Mouse (Mus musculus) megakaryocyte-erythroid progenitor cell, adult 5-6 weeks (primary cell): ENCODE data around the gene Dgkz. TPM values are rescaled to one million over a fixed set of nuclear protein-coding genes. Genes with fewer than 3 reads are reported as not detected.

Source experiments
- ATAC-seq: replicated peaks from 2 replicates; pipeline ENCODE4 v1.8.0; 2016; ENCODE audit warnings: mild to moderate bottlenecking, inconsistent platforms; ENCODE audit not compliant: severe bottlenecking, poor library complexity, low FRiP score, low TSS enrichment
- total RNA-seq, 2 experiments: library from RNA; stranded (forward) in 1 of 2; stranded (reverse) in 1 of 2; fragments of 200-1000, 215-1000 nt in 1 of 2; fragments of >200 nt in 1 of 2; fragmentation: Nextera tagmentation in 1 of 2; gene quantifications; 2 replicates each; pipeline ENCODE4 v1.2.3; 2014 to 2017

Gene Dgkz
- total RNA-seq, 2 experiments from 2014 or later, result 60.2 to 204 TPM

GRCm38 (mm10) chr2:91945483-91945882, 30.2 kb downstream of the Dgkz start, which contains the start of gene Gm9821:
Gene Gm9821, plus strand, starts transcription at chr2:91945703.
- ATAC-seq, result no peak

DNA sequence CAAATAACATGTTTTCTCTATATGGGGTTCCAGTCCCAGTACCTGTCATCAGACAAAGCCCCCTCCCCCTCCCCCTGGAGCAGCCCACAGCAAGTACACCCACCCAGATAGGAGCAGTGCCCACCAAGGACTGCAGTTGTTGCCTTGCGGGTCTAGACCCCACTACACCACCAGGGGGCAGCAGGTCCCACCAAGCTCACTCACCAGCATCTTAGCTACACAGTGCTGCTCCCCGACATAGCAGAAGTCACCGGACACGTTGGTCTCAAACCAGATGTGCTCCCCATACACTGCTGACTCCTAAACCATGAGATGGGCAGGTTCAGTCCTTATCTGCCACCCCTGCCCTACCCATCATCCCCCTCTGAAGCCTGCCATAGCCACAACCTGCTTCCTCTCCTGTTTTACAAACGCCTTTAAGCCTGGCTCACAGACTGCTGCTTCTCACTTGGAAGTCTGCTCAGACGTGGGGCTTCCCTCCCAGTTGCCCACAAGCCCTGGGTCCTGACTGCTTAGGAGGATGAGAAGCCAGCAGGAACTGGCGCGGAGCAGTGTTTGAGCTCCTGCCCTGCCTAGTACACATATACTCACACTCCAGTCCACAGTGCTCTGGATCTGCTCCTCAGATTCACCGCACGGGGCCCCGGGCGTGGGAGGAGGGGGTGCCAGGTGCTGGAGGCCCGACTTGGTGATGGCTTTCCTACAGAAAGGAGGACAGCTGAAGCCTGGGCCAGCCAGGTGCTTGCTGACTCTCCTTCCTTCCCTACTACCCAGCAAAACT, 31.3 kb downstream of the Dgkz start:
- ATAC-seq, result peak; percentile 40

- no peak for ATAC-seq
Observed at GRCm38 (mm10) chr2:91942356-91942755, 33.3 kb downstream of the Dgkz start.

GRCm38 (mm10) chr2:91939303-91939935, 36.2 kb downstream of the Dgkz start:
- ATAC-seq, result no peak

- ATAC-seq, result no peak
Observed at GRCm38 (mm10) chr2:91936154-91936553, 39.5 kb downstream of the Dgkz start.

- ATAC-seq, result no peak
Observed at GRCm38 (mm10) chr2:91934826-91935525, 40.7 kb downstream of the Dgkz start.

GRCm38 (mm10) chr2:91934016-91934415, 41.6 kb downstream of the Dgkz start:
- no peak for ATAC-seq

DNA sequence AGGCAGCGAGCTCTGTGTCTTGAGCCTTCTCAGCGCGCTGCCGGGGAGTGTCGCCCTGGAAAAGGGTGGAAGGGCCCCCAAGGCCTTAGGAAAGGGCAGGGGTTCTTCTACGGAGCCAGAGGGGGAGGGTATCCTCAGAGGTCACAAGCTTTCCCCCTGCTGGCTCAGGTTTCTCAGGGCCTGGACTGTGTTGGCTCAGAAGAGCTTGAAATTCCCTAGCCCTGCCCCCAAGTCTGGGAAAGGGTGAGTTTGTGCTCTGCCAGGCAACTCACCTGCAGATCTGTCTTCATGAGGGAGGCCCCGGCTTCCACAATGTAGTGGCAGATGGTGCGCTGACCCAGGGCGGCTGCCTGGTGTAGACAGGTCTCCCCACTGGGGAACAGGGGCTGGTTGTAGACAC, 42.2 kb downstream of the Dgkz start:
- no peak for ATAC-seq

DNA sequence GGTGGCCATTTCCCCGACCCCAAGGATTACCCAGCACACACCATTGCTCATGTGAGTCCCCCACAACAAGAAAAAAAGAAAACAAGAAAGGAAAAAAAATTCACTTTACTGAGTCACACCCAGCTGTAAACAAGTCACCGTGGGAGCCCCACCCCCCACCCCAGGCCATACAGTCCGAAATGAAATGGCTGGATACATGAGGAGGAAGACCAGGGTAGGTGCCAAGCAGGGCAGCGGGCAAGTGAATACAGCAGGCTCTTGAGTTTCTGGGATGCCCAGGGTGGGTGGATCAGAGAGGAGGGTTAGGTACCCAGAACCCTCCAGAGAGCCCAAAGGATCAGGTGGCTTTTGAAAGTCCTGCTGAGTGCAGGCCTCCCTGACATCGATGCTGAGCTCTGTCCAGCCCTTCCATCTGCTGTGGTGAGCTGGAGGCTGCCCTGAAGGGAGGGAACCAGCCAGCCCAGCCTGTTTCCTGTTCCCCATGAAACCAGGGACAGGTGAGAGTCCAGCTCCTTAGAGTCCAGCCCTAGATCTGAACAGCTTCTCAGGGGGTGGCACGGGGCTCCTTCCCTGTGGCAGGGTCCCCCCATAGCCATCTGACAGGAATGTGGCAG, 42.8 kb downstream of the Dgkz start:
- ATAC-seq, result no peak

- no peak for ATAC-seq
Observed at GRCm38 (mm10) chr2:91932160-91932711, 43.4 kb downstream of the Dgkz start, which contains the start of gene Mdk. Gene Mdk, minus strand, starts transcription at chr2:91932297.

DNA sequence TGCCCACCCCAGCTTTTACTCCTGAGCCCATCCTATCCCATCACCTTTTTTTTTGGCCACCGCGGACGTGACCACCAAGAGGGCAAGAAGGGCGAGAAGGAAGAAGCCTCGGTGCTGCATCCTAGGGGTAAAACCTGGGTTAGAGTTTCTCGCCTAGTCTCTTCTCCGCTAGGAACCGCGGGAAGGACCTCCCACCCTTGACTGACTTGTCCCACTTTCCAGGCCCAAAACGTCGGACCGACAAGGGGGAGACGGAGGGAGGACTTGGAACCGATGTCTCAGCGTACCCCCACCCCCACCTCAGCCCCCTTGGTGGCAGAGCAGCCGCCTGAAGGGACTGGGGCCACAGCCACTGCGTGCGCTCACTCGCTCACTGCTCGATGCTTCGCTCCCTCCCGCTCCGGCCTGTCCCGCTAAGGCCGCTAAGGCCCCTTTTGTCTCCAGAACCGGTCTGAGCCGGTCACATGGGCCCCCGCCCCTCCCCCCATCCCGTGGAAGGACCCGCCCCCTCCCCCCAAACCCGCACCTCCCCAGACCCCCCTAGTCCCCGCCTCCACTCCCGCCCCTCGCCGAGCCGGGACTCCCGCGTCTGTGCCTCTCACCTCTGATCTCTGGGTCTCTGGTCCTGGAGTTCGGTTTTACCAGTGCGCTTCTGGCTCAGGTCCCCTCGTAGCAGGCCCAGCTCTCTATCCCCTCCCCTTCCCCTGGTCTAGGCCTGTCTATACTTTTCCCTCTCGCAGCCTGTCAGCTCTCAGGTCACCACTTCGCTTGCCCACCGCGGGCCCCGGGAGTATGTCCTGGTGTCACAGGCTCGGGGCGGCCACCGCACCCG, 44.1 kb downstream of the Dgkz start:
- ATAC-seq, result no peak

GRCm38 (mm10) chr2:91930761-91931291, 44.8 kb downstream of the Dgkz start:
- no peak for ATAC-seq

GRCm38 (mm10) chr2:91929936-91930335, 45.7 kb downstream of the Dgkz start:
- no peak for ATAC-seq

DNA sequence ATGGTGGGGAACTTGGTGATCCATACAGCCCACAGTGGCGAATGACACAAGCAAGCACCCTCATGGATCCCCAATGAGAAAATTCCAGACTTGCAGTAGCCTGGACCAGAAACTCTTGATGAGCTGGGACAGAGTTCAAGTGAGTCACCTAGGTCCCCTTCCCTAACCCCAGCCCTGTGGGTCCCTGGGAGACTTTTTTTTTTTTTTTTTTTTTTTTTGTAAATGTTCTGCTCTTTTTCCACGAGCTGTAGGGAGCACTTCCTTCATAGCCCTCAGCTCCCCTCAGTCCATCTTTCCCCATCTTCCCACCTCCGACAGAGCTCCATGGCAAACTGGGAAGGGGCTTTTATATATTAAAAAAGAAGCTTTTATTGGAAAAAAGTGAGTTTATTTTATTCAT, 46.2 kb downstream of the Dgkz start:
- no peak for ATAC-seq

DNA sequence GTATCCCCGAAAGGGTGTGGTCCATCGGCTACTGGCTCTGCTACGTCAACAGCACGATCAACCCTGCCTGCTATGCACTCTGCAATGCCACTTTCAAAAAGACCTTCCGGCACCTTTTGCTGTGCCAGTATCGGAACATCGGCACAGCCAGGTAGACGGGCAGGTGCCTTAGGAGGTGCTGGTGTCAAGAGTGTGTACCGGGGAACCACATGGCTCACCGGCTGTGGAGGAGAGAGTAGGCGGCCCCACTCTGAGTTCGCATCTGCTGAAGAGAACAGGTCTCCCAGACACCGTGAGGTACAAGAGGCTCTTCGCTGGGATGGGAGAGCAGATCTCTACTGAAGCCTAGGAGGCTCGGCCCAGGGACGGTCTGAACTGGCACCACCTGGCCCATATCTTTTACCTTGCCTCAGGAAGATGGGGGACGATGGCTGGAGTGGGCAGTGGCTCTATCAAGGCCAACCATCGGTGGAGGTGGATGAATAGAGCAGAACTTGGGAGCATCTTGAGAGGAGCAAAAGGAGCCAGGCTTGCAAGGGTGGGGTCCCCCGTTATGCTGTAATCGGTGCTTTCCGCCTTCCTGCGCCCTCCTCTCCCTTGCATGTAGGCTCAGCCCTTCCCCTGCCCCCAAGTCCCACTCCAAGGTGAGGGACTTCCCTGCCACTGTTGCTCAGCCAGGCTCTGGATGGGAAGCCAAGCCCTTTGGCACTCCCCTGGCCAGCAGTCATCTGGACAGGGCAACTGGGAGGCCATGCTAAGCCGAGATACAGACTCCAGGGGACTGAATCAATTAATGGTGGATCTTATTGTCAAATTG, 46.9 kb downstream of the Dgkz start:
- ATAC-seq, result no peak

DNA sequence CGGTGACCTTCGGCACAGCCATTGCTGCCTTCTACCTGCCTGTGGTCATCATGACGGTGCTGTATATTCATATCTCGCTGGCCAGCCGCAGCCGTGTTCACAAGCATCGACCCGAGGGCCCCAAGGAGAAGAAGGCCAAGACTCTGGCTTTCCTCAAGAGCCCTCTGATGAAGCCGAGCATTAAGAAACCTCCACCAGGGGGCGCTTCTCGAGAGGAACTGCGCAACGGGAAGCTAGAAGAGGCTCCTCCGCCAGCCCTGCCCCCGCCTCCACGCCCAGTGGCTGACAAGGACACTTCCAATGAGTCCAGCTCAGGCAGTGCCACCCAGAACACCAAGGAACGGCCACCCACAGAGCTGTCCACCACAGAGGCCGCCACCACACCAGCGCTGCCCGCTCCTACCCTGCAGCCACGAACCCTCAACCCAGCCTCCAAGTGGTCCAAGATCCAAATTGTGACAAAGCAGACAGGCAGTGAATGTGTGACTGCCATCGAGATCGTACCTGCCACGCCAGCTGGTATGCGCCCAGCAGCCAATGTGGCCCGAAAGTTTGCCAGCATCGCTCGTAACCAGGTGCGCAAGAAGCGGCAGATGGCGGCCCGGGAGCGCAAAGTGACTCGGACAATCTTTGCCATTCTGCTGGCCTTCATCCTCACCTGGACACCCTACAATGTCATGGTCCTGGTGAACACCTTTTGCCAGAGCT, 47.7 kb downstream of the Dgkz start:
- peak; percentile 20 for ATAC-seq

DNA sequence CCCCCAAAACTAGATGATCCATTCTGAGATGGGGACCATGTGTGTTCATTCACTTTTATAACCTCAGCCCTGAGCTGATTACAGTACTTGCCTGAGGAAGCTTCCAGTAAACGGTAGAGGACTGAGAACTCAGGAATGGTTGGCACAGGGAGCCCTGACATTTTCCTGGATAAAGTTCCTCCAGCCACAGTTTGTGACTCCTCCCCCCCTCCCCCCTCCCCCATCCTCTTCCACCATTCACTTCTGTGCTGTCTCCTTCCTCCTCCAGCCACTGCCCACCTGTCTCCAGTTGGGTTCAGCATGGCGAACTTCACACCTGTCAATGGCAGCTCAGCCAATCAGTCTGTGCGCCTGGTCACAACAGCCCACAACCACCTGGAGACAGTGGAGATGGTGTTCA, 48.7 kb downstream of the Dgkz start, which contains the start of gene Chrm4:
Gene Chrm4 (plus strand): TSS at position 301 of the 400 bp plus-strand sequence.
- no peak for ATAC-seq
